ENCODE assay signal across 8 mouse cellular contexts in the genomic region with DNA sequence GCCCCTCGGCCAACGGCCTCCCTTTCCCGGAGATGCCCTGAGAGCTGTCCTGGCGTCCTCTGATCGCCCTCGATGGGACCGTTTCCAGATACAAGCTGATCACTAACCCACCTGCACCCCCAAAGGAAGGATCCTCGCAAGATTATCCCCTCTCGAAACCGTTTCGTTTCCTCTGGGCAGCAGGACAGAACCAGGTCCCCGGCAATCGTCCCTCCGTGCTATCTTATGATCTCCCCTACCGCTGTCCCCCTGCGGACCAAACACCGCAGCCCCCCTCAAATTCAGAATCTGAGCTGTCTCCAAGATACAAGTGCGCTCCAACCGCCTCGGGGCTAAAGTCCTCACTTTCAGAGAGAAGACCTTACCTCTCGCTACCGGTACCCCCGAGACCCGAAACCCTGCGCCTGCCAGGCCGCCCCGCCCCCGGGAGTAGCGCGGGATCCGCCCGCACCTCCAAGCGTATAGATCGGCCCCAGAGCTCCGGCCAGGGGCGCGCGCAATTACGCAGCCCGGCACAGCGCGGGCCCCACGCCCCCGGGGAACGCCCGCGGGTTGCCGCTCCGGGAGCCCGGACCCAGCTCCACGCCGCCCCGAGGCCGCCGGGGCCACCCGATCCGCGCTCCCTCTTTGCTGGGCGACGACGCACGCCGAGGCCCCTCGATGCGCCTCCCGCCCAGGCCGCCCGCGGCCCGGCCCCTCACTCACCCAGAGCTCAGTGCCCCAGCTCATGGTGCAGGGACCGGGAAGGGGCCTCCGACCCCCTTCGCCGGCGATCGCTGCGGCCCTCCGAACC. TPM values are rescaled to one million over a fixed set of nuclear protein-coding genes. Genes with fewer than 3 reads are reported as not detected.
A peak's percentile ranks its signal among the peaks of the same experiment; 100 is the strongest.
DNase-seq lines count a peak whose midpoint lies in the region; ATAC-seq lines count a peak whose summit lies in the region.

No protein-coding gene starts in this region.

- WGBS in kidney, embryonic 15.5 days, result under 1% methylated on average over 64 of the region's 78 CpGs
- WGBS in midbrain, embryonic 12.5 days, result under 1% methylated on average over 63 of the region's 78 CpGs

- peak overlapping the region; percentile 72 for H3K4me3 ChIP-seq in erythroblast, embryonic 14.5 days (replicated peaks)
- peak overlapping the region; percentile 92 for H3K4me3 ChIP-seq in kidney, embryonic 15.5 days (replicated peaks)
- peak overlapping the region; percentile 80 for H3K4me3 ChIP-seq in midbrain, embryonic 12.5 days

- no peaks in the 10 kb centered on the region for H3K36me3 ChIP-seq in erythroblast, embryonic 14.5 days (ENCODE audit: control insufficient read depth)
- H3K36me3 ChIP-seq in kidney, embryonic 15.5 days, result peaks cover 9% of the 10 kb centered on the region
- H3K36me3 ChIP-seq in midbrain, embryonic 12.5 days, result peaks cover 4% of the 10 kb centered on the region; the same call in 1 of the 2 replicates

- H3K27ac ChIP-seq in kidney, embryonic 15.5 days, result peak overlapping the region; percentile 88
- H3K27ac ChIP-seq in midbrain, embryonic 12.5 days (replicated peaks), result peak overlapping the region; percentile 76

- peak overlapping the region; percentile 92 for H3K4me2 ChIP-seq in kidney, embryonic 15.5 days
- H3K4me2 ChIP-seq in midbrain, embryonic 12.5 days (replicated peaks), result peak overlapping the region; percentile 87

- H3K9me3 ChIP-seq in erythroblast, embryonic 14.5 days (ENCODE audit: control insufficient read depth, low read length), result no peaks in the 10 kb centered on the region
- no peaks in the 10 kb centered on the region for H3K9me3 ChIP-seq in kidney, embryonic 15.5 days (replicated peaks)
- H3K9me3 ChIP-seq in midbrain, embryonic 12.5 days, result no peaks in the 10 kb centered on the region

- ATAC-seq in erythroblast, adult 5-6 weeks (replicated peaks; ENCODE audit: low FRiP score, poor library complexity, severe bottlenecking), result no peak
- ATAC-seq in granulocyte monocyte progenitor cell, adult 5-6 weeks (replicated peaks; ENCODE audit: poor library complexity, severe bottlenecking), result peak; percentile 14; the same call in 1 of the 2 replicates
- peak; percentile 62 for ATAC-seq in kidney, embryonic 15.5 days (replicated peaks; ENCODE audit: low FRiP score)
- ATAC-seq in midbrain, embryonic 12.5 days (ENCODE audit: low FRiP score, low read depth), result peak; percentile 73

- peaks cover 39% of the 10 kb centered on the region for H3K27me3 ChIP-seq in erythroblast, embryonic 14.5 days (ENCODE audit: control insufficient read depth)
- no peaks in the 10 kb centered on the region for H3K27me3 ChIP-seq in kidney, embryonic 15.5 days
- peaks cover 36% of the 10 kb centered on the region for H3K27me3 ChIP-seq in midbrain, embryonic 12.5 days

- H3K4me1 ChIP-seq in erythroblast, embryonic 14.5 days (ENCODE audit: control insufficient read depth), result peaks cover 28% of the 10 kb centered on the region
- H3K4me1 ChIP-seq in kidney, embryonic 15.5 days, result peaks cover 43% of the 10 kb centered on the region
- peaks cover 18% of the 10 kb centered on the region for H3K4me1 ChIP-seq in midbrain, embryonic 12.5 days

- peak; percentile 56 for DNase-seq in A20 (ENCODE audit: low read depth, low spot score)
- peak; percentile 68 to 75 for DNase-seq in cerebellum, adult 18-20 months
- DNase-seq in testis, postnatal 10 days (ENCODE audit: low spot score), result peak; percentile 64

- peak overlapping the region; percentile 95 for H3K9ac ChIP-seq in kidney, embryonic 15.5 days
- H3K9ac ChIP-seq in midbrain, embryonic 12.5 days (replicated peaks), result peak overlapping the region; percentile 83

RNA-seq across cellular contexts. Expression of a gene that starts 0.5 kb away (rescaled TPM):
- polyA plus RNA-seq in erythroblast, embryonic 14.5 days (2012), result 0.10 and 0.15 TPM in 2 replicates
- total RNA-seq in erythroblast, adult 5-6 weeks (2015; ENCODE audit: low replicate concordance), result 15.5 and 20.4 TPM in 2 replicates
- total RNA-seq in erythroblast, adult 5-6 weeks (2017; ENCODE audit: low replicate concordance), result 2.9 and 6.1 TPM in 2 replicates
- 57.0 and 64.0 TPM in 2 replicates for total RNA-seq in granulocyte monocyte progenitor cell, adult 5-6 weeks (2014; fragmentation: Nextera tagmentation)
- 24.3 and 47.2 TPM in 2 replicates for total RNA-seq in granulocyte monocyte progenitor cell, adult 5-6 weeks (2017)
- 19.1 and 22.4 TPM in 2 replicates for polyA plus RNA-seq in kidney, embryonic 15.5 days (2015; fragmentation: Nextera tagmentation; extraction: Ambion mirVana)
- polyA plus RNA-seq in midbrain, embryonic 12.5 days (2016; fragmentation: Nextera tagmentation; extraction: Ambion mirVana), result 12.8 and 13.1 TPM in 2 replicates

RNA-seq across cellular contexts. Expression of a gene that starts 10.8 kb away (rescaled TPM):
- 0.36 and 1.2 TPM in 2 replicates for polyA plus RNA-seq in erythroblast, embryonic 14.5 days (2012)
- total RNA-seq in erythroblast, adult 5-6 weeks (2015; ENCODE audit: low replicate concordance), result 2.5 and 10.7 TPM in 2 replicates
- total RNA-seq in erythroblast, adult 5-6 weeks (2017; ENCODE audit: low replicate concordance), result 11.7 TPM in 2 replicates
- total RNA-seq in granulocyte monocyte progenitor cell, adult 5-6 weeks (2014; fragmentation: Nextera tagmentation), result 12.8 and 13.5 TPM in 2 replicates
- total RNA-seq in granulocyte monocyte progenitor cell, adult 5-6 weeks (2017), result 16.4 and 16.9 TPM in 2 replicates
- 37.0 and 37.9 TPM in 2 replicates for polyA plus RNA-seq in kidney, embryonic 15.5 days (2015; fragmentation: Nextera tagmentation; extraction: Ambion mirVana)
- polyA plus RNA-seq in midbrain, embryonic 12.5 days (2016; fragmentation: Nextera tagmentation; extraction: Ambion mirVana), result 41.7 and 43.7 TPM in 2 replicates

Comparison
In these comparisons a context has a peak if more than half of its experiments do, and no peak if none do; other contexts are left out.
1. RNA of a gene that starts 0.5 kb away (polyA plus RNA-seq): 19.1 to 22.4 TPM in kidney, embryonic 15.5 days and 12.8 to 13.1 TPM in midbrain, embryonic 12.5 days; 0.10 to 0.15 TPM in erythroblast, embryonic 14.5 days; every median in the first group is over 10 times any median in the second.
2. RNA of a gene that starts 10.8 kb away (polyA plus RNA-seq): 41.7 to 43.7 TPM in midbrain, embryonic 12.5 days and 37.0 to 37.9 TPM in kidney, embryonic 15.5 days; 0.36 to 1.2 TPM in erythroblast, embryonic 14.5 days; every median in the first group is over 10 times any median in the second.
3. Peak in every context shown above with its lines, with median percentiles within 50 percentile points of each other: H3K4me3 ChIP-seq and DNase-seq.